Mouse (Mus musculus) cerebellum, postnatal 36 days (tissue): ENCODE data around the gene 1700012B09Rik.

Experiments
- DNase-seq, 2 experiments: peaks; one replicate each; pipeline ENCODE4 v3.0.0; 2021 to 2022; ENCODE audit warnings: mixed read lengths in 2 of 2

1700012B09Rik gene

DNA sequence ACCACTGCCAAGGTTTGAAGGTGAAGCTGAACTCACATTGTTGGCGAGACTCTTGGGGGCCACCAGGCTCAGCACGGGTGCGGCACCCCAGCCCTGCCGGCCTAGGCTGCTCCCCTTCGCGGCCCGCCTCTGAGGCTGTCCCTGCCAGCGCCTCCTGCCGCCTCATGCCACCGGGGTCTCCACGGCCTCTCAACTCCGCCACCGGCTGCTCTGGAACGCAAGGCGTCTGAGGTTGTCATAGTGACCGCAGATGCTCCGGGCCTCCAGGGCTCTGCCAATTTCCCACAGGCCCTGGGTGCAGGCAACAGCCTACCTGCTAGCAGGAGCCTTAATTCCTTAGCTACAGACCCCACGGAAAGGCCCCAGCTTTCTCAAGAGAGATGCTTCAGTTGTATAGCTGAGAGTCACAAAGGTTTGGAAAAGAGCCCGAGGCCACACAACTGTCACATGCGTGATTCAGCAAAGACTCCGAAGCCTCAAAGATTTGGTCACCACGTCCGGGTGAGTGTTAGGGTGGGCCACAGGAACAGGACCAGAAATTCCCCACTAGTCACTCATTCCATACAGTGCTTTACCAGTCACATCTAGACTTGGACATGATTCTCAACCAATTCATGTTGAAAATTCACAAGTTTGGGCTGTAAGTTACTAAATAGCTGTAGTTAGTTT is at the start of gene 1700012B09Rik:
Gene 1700012B09Rik, minus strand, starts transcription at position 228 of the 669 bp plus-strand sequence.
- no peak for DNase-seq

DNA sequence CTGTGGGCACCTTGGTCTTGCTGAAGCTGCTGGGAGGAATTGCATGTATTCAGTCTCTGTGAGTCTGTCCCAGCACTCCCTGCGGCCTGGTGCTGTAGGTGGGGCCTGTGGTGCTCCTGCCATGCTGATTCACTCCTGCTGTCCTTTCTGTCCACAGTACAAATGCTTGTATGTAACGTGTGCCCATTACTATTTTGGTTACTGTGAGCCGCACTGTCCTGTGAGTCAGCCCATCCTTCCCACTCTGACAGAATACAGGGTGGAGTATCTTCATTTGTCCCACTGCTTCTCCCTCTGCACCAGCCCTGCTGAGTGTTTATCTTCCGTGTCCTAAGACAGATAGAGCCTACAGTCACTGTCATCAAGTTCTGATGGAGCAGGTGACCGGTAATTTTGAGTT is 39.3 kb upstream of the 1700012B09Rik start:
- no peak for DNase-seq

DNA sequence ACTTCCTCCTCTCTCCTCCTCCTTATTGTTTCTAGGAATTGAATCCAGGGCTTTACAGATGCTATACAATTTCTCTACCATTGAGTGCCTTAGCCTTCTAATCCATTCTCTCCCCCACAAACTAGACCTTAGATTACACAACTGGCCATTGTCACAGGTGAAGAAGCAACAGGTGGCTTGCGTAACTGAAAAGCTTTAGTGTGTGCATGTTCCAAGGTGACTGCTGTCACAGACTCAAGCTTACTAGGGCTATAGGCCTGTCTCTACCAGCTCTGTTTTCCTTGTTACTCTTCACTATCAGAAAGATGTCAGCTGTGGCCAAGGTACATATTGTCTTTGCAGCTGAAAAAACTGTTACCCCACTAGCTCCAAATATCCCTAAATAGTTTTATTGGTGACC is 36.0 kb upstream of the 1700012B09Rik start:
- DNase-seq: no peak

DNA sequence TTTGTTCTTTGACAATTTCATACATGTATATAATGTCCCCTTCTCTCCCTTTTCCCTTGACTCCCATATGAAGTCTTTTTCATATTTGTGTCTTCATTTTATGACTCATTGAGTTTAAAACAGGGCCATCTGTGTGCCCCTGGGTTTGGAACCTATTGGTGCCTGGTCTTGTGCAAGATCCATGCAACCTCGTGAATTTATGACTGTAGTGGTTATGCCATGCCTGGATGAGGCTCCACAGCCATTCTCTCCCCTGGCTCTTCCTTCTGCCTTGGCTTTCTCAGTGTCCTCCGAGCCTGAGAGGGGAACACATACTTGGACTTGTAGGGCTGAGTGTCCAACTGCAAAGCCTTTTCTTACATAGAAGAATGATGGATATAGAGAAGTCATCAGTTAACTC is 34.9 kb upstream of the 1700012B09Rik start:
- no peak for DNase-seq

DNA sequence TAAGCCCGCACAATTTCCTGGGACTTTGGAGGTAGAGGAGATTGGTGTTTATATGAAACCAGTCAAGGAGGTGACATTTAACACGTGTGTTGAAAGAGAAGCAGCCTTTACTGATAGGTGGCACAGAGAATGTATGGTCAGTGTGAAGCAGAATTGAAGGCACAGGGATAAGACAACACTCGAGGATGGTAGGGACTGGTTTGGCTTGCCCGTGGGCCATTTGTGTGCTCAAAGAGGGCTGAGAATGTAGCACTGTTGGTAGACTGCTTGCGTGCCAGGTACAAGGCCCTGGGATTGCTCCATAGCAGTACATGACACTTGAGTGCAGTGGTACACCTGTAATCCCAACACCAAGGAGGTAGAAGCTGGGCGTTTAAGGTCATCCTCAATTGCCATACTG is 16.5 kb upstream of the 1700012B09Rik start:
- DNase-seq: no peak

DNA sequence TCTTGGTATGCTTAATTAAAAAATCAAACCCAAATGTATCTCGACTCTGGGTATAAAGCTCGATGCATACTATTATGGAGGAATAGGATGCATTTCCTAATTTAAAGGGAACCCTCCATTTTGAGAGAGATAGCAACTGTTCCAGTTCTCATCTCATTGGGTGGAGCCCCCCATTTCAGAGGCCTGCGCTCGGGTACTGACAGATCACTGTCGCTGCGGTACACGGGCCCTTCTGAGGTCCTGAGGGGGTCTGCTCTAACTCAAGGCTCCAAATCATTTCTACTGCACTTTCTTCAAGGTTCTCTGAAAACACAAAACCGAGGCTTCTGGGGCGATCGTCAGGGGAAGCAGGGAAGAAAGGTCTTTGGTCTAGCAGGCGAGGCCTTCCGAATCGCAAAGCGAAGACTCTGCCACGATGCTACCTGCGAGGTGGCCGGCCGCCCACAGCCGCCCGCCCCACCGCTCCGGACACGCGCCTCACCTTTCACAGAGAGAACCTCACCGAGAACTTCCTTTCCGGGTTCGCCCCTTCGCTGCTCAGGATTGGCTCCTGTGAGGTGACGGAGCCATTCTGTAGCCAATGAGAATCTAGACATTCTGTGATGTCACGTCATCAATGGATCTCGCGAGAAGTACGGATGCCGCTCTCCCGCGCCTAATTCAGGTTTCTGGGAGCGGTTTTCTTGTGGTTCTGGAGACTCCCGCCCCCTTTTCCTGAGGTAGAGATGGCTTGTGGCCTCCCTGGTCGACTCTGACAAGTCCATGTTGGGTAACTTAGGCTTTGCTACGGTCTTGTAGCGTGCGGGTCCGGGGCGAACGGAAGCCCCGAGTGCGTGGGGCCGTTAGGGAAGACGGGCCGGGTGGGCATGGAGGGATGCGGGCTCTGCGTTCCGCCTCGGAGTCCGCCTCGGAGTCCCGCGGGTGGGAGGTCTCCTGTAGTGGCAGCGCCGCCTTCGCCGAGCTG is 13.5 kb upstream of the 1700012B09Rik start, which contains the start of the genes Mre11a and Ankrd49:
Gene Mre11a, plus strand, starts transcription at position 616 of the 964 bp plus-strand sequence.
Gene Ankrd49, minus strand, starts transcription at position 818 of the 964 bp plus-strand sequence.
- DNase-seq: peak; percentile 86 to 93

DNA sequence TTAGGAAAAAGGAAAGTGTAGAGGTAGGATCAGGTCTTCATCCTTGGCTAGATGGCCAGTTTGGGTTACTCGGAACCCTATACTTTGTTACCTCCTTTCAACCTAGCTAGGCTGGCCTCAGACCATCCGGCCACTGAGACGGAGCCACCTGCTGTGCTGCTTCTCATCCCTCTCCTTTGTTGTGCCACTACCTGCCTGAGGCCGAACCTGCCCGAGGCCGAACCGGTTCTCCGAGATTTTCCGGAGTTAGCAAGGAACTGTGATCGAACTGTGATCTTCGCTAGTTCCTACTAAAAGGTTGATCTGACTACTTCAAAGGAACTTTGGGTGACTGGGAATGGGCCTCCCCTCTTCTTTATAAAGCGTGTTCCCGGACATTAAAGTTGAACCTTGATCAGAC is 7.5 kb upstream of the 1700012B09Rik start:
- DNase-seq: no peak

DNA sequence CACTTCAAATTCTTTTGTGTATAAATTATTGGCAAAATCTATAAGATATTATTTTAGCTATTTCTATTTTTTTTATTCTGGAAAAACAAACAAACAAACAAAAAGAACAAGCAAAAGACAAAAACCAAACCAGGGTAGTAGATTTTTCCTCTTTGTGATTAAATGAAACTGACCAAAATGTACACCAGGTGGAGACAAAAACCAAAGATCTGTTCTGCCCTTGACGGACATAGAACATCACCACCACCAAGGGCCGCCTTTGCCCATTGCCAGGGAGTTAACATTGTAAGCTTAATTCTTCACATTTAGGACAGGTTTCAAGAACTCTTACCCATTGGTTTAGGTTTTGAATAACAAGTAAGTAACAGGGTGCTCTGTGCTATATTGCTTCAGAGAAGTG is 3.0 kb upstream of the 1700012B09Rik start:
- no peak for DNase-seq

DNA sequence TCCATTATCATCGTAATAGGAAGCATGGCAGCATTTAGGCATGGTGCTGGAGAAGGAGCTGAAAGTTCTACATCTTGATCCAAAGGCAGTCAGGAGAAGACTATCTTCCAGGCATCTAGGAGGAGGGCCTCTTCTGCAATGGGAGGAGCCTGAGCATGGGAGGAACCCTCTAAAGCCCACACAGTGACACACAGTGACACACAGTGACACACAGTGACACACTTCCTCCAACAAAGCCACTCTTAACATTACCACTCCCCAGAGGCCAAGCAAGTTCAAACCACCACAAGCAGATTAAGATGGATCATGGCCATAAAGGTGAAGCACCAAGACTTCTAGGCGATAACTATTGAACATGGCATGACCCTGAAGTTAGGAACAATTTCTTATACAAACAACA is 1.2 kb upstream of the 1700012B09Rik start:
- no peak for DNase-seq

DNA sequence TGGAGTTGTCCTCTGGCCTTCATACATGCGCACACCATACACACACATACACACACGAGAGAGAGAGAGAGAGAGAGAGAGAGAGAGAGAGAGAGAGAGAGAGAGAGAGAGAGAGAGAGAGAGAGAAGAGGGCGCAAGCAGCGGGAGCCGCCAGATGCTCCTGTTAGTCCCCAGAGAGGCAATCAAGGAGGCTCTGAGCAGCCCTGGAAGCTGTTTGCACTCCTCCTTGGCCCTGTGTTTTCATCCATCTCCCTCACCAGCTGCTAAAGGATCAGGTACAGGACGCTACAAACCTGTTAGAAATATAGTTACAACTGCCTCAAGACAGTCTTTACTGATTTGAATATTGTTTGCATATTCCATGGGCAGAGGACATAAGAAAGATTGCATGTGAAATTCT is 1.0 kb downstream of the 1700012B09Rik start:
- no peak for DNase-seq

DNA sequence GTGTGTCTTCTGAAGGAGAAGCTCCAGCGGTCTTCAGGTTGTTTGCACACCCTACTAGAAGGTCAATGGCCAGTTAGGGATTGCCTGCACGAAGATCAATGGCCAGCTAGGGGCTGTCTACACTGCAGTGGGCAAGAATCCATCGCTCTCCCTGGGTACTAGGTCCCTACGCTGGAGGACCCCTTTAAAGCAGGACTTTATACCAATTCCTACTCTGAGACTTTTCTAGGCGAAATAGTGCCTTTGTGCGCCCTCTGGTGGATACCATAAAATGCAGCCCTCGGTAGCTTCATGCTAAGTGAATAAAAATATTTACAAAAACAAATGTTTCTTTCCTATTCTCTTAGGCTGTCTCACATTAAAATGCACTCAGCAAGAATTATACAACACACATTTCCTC is 6.1 kb downstream of the 1700012B09Rik start:
- peak; percentile 18 to 38 for DNase-seq

DNA sequence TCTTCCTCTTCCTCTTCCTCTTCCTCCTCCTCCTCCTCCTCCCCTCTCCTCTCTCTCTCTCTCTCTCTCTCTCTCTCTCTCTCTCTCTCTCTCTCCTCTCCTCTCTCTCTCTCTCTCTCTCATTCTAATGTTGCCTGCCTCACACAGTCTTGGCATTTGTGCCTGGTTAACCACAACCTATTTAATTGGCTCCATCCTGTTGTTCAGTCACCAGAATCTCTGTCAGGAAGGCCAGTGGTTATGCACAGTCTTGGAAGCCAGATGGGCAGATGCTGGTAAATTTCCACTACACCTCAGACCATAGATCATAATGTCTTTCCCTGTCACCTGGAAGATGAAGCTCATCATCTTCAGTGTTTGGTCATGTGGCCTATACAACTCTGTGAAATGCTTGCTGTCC is 11.6 kb downstream of the 1700012B09Rik start:
- no peak for DNase-seq

DNA sequence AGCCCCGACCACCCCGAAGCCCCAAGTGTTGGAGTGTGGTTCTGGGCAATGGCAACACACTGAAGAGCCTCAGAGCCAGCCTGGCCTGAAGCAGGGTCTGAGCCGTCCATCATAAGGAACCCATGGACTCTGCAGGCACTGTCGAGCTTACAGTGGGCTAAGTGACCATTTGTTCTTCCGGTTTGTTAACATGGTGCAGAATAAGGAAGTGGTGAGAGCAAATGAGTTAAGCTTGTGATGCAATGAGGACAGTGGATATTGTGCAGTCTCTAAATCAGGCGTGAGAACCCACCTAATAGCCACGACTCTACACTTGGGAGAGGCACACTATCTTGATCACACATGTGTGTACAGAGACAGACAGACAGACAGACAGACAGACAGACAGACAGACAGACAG is 12.2 kb downstream of the 1700012B09Rik start:
- DNase-seq: no peak

DNA sequence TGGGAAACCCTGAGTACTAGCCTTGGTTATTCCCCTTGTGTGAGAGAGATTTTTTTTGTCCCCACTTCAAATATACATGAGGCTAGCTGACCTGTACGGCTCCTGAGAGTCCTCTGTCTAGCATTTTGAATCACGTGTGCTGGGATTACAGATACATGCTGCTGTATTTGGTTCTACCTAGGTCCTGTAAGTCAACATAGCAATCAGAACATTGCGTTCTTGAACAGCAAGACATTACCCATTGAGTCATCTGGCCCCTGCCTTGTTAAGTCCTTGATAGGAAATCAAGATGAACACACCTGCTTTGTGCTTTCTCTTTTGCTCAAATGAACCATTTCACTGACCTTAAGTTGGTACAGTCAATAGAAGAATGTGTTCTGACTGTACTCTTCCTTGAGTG is 16.4 kb downstream of the 1700012B09Rik start:
- DNase-seq: no peak

DNA sequence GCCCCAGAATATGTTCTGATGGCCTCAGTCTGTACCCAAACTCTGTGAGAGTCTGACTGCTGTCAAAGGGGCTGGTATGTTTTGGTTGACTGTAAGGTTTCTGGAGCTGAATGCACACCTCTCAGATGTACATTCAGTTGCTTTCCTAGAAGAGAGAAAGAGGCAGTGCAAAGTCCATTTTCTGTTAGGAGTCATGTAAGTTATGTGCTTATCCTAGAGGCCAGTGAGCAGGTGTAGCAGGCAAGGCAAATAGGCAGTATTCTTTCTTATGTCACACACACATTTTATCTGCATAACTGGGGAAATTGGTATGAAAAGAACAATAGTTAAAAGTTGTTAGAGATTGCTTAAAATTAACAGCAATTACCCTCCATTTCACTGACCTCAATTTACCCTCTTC is 16.9 kb downstream of the 1700012B09Rik start:
- DNase-seq: no peak

DNA sequence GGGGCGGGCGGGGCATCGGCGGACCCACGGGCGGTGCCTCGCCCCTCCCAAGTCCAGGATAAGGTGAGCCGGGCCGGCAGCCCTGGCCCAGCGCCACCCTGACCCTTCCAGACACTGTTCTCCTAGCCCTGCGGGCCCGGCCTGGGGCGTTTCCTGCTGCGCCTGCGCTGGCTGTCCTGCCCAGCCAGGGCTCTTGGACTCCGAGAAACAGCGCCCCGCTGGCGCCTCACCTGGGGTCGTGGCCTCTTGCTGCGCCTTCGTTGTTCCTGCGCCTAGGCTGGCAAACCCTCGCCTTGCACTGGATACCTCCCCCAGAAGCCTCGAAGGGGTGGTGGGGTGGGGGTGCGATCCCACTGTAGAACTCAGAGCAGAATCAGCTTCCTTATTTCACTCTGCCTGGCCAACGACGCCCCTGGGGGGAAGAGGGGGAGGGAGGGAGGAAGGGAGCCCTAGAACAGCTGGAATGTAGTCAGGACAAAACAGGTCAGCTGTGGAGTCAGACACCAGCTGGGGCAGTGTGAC is 18.8 kb downstream of the 1700012B09Rik start, which contains the start of gene Fut4:
Gene Fut4, minus strand, starts transcription at position 393 of the 522 bp plus-strand sequence.
- DNase-seq: no peak

DNA sequence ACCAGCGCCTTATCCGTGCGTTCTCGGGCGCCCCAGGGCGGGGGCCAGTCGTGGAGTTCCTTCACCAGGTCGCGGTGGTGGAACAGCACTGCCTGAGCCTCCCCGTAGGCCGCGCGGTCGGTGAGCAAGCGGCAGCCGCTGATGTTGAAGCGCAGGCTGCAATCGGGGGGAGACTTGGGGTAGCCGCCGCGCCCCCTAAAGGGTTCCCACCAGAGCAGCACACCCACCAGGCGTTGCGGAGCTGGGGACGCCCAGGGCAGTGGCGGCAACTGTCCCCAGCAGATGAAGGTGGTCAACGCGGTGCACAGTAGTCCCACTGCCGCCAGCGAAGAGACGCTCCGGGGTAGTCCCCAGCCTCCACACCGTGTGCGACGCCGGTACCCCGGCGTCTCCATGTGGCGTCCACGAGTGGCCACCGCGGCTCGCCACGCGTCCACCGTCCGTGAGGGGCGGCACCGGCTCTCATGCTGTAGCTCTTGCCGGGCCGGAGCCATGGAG is 19.3 kb downstream of the 1700012B09Rik start:
- DNase-seq: no peak

DNA sequence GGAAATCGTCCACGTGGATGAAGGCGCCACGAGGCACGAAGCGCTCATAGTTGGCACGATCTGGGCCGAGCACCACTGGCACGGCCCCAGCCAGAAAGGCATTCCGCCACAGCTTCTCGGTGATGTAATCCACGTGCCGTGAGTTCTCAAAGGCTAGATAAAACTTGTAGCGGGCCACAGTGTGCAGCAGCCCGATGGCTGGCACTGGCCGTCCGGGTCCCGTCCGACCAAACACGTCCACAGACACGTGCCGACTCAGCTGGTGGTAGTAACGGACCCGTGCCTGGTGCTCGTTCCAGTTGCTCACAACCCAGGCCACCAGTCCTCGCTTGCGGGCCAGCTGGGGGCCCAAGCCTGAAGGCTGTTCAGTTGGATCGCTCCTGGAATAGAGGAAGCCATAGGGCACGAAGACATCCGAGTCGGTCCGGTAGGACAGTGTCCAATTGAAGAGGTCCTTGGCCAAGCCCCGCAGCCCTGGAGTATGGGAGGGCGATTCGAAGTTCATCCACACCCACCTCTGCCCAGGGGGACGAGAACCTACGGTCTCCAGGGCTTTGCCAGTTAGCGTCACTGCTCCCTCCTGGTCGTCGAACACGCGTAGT is 19.8 kb downstream of the 1700012B09Rik start:
- DNase-seq: no peak

DNA sequence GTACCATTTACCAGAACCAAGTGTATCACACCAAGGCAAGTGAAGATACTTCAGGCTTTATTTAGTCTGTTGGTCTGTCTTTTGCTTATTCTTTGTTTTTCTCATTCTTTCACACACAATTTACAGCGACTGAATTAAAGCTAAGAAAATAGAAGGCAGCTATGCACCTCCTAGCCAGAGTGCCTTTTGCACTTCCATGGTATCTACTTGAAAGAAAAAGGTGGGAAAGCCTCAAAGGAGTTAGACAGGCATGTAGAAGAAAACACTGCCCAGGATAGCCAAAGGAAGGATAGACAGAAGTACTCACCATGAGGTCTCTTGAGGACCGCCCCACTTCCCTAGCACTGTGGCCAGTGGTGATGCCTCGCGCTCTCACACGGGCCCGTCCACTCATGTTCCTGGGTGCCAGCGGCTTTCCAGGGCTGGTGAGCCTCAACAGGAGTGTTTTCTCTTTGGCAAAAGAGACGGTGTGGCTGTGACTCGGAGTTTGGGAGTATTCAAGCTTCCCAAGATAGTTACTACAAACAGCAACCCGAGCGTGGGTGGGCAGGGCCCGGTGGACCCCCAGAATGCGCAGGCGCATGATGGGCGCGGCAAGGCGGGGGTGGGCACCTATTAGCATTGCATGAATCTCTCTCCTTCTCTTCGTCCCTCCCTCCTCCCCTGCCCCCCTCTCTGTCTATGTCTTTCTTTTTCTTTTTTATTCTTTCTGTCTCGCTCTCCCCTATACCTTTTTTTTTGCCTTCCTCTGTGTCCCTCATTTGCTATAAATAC is 30.5 kb downstream of the 1700012B09Rik start, which contains the start of gene Piwil4:
Gene Piwil4, minus strand, starts transcription at position 583 of the 774 bp plus-strand sequence.
- no peak for DNase-seq

DNA sequence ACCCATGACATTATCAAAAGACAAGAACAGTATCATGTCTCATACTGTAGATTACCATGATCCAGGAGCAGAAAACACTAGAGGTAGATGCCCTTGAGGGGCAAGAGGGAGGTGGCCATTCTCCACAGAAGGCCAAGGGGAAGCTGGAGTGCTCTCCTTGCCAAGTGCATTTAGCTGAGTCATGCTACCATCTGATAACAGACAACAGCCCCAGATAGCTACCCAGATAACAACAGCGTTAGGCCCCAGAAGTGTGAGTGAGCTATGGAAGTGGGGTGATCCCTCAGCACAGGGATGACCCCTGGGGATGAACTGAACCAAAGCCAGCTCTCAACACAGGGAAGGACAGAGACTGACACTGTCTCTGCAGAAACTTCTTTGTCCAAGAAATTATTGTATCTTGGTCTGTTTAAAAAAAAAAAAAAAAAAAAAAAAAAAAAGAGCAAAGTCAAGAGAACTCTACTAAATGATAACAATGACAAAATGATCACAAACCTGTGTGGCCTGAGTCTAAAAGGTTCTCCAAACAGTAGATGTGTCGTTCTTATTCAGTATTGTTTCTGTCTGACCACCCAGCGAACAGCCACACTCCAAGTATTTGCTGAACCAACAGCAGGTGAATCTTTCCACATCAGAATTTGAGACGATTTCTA is 31.2 kb downstream of the 1700012B09Rik start:
- DNase-seq: no peak

DNA sequence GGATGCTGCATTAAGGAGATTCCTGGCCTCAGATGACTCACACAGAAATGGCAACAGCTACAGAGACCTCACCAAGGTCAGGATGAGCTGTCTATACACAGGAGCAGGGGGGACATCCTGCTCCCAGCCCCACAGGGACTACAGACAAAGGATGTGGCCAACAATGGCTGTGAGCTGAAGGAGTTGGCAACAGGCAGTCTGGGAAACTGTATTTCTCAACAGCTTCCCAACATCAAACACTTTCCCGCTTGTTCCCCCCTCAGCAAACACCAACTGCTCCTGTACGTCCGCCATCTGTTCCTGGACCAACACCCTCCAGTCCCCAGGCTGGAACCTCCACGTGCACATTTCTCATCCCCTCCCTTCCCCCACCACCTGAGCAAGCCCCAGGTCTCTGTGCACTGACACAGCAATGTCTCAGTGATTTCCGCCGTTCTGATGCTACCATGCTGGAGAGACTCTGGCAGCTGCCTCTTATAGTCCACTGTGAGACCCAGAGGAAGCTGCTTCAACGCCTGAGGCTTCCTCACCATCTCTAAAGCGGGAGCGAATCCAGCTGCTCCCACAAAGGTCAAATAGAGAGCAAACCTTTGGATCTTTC is 39.8 kb downstream of the 1700012B09Rik start:
- DNase-seq: no peak
